Mouse (Mus musculus) frontal cortex, adult (tissue): ENCODE data around the gene Faxc.

Experiments used
- ATAC-seq: cut with Nextera tagmentation; 2 replicates; pipeline ENCODE4 v1.9.2; 2017; ENCODE audit warnings: mild to moderate bottlenecking, moderate library complexity, mixed read lengths; ENCODE audit not compliant: low TSS enrichment

The Faxc gene

GRCm38 (mm10) chr4:22029951-22030350, 98.8 kb downstream of the Faxc start:
- peak; percentile 44; the same call in 1 of the 2 replicates for ATAC-seq
